Mouse (Mus musculus): Measurements from ENCODE around the gene Selenok.

DNA sequence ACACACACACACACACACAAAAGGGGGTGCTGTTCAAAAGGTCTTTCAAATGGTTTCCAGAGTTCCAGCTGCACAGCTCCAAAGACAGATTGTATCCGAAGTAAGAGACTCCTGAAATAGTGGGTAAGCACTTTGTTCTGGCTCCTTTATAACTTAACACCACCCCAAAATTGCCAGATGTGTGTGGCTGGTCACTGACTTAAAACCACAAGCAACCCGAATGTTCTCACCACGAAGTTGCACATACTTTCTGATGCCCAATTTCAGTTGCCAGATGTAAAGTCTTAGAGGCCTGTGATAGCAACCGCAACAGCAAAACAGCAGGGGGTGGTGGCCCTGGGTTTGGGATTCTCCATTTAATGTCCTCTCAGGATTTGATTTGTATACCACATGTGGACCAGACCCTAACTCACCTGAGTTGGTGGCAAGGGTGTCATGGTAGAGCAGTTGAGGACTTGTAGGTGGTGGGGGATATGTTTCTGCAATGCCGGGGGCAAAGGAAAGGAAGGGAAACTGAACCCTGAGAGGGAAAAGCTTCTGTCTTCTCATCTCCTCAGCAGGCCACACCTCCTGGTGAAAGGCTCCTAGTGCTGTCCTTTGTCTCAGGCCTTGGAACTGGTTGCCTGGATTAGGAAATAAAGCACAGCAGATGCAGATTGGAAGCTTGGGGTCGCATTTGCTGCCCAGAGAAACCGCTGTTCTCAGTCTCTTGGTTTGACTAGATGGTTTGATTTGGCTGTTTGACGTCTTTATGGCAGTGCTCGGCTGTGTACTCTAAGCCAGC lies 51.9 kb downstream of the Selenok start:
- TF ChIP-seq CTCF (IDR thresholded peaks at IDR 0.05; ENCODE audit: low read depth) (no peak), EP300 (IDR thresholded peaks at IDR 0.05; ENCODE audit: low read depth) (no peak)
